Mouse (Mus musculus) neural tube, embryonic 12.5 days (tissue): ENCODE measurements around the gene Dab2. TPM values are rescaled to one million over a fixed set of nuclear protein-coding genes. Genes with fewer than 3 reads are reported as not detected.

Source experiments
- ATAC-seq: fragments of 200-750 bp; cut with Nextera tagmentation; 2 replicates; pipeline ENCODE4 v1.8.0; 2017; ENCODE audit warnings: low read depth, mild to moderate bottlenecking, moderate TSS enrichment, moderate library complexity; ENCODE audit not compliant: low FRiP score
- H3K27ac ChIP-seq: fragments of 300-500 bp; sonication (generic); 2 replicates; pipeline ENCODE4 v1.5.1; 2016
- H3K27me3 ChIP-seq: fragments of 300-500 bp; sonication (generic); replicated peaks from 2 replicates; pipeline ENCODE4 v1.6.1; 2016; ENCODE audit warnings: mild to moderate bottlenecking
- H3K36me3 ChIP-seq: fragments of 300-500 bp; sonication (generic); 2 replicates; pipeline ENCODE4 v1.6.1; 2016; ENCODE audit warnings: mild to moderate bottlenecking
- H3K4me1 ChIP-seq: fragments of 300-500 bp; sonication (generic); 2 replicates; pipeline ENCODE4 v1.6.1; 2016
- H3K4me2 ChIP-seq: fragments of 300-500 bp; sonication (generic); replicated peaks from 2 replicates; pipeline ENCODE4 v1.6.1; 2016; ENCODE audit warnings: mild to moderate bottlenecking
- H3K4me3 ChIP-seq: fragments of 300-500 bp; sonication (generic); 2 replicates; pipeline ENCODE4 v1.5.1; 2016
- H3K9ac ChIP-seq: fragments of 300-500 bp; sonication (generic); 2 replicates; pipeline ENCODE4 v1.6.1; 2016; ENCODE audit warnings: mild to moderate bottlenecking
- H3K9me3 ChIP-seq: fragments of 300-500 bp; sonication (generic); 2 replicates; pipeline ENCODE4 v1.6.1; 2016; ENCODE audit warnings: mild to moderate bottlenecking
- WGBS: fragments of 180-500 bp; shearing (Covaris S2); methylation state at CpG from one replicate; pipeline ENCODE4 v1.1.7; 2016; 5-methylcytosine and 5-hydroxymethylcytosine counted together
- polyA plus RNA-seq: library from polyadenylated mRNA; unstranded; fragments of >200 nt; fragmentation: Nextera tagmentation; extraction: Ambion mirVana; gene quantifications from 2 replicates; pipeline ENCODE4 v1.2.1, GENCODE M21; 2016

Dab2 gene
- polyA plus RNA-seq, 1 experiment from 2014 or later = 46.9 TPM

GRCm38 (mm10) chr15:6402433-6402832, 102.8 kb downstream of the Dab2 start:
- WGBS = 75% methylated on average over 2 of the region's 2 CpGs
- Histone ChIP-seq H3K4me2 (no peak overlapping the region), H3K9me3 (no peaks in the 10 kb centered on the region), H3K9ac (no peak overlapping the region), H3K27ac (no peak overlapping the region), H3K36me3 (no peaks in the 10 kb centered on the region), H3K4me3 (no peak overlapping the region), H3K4me1 (no peaks in the 10 kb centered on the region), H3K27me3 (no peaks in the 10 kb centered on the region)
- ATAC-seq = no peak

GRCm38 (mm10) chr15:6404172-6404571, 104.6 kb downstream of the Dab2 start:
- H3K27me3 ChIP-seq = no peaks in the 10 kb centered on the region
- no peaks in the 10 kb centered on the region for H3K36me3 ChIP-seq
- no peak overlapping the region for H3K9ac ChIP-seq
- no peak overlapping the region for H3K4me2 ChIP-seq
- H3K4me1 ChIP-seq = no peaks in the 10 kb centered on the region
- no peak overlapping the region for H3K27ac ChIP-seq
- no peak overlapping the region for H3K4me3 ChIP-seq
- WGBS = 82% methylated on average over 5 of the region's 5 CpGs
- no peak for ATAC-seq
- H3K9me3 ChIP-seq = no peaks in the 10 kb centered on the region

GRCm38 (mm10) chr15:6406771-6407170, 107.2 kb downstream of the Dab2 start:
- no peaks in the 10 kb centered on the region for H3K9me3 ChIP-seq
- 85% methylated on average over 6 of the region's 6 CpGs for WGBS
- ATAC-seq = no peak

GRCm38 (mm10) chr15:6409031-6409430, 109.4 kb downstream of the Dab2 start:
- no peaks in the 10 kb centered on the region for H3K4me1 ChIP-seq
- no peak overlapping the region for H3K4me3 ChIP-seq
- no peak overlapping the region for H3K9ac ChIP-seq
- H3K27me3 ChIP-seq = no peaks in the 10 kb centered on the region
- no peak for ATAC-seq
- no peaks in the 10 kb centered on the region for H3K9me3 ChIP-seq
- H3K36me3 ChIP-seq = no peaks in the 10 kb centered on the region
- no peak overlapping the region for H3K4me2 ChIP-seq
- no peak overlapping the region for H3K27ac ChIP-seq
- WGBS = 87% methylated on average over 8 of the region's 8 CpGs

More at GRCm38 (mm10) chr15:6406771-6407170, 107.2 kb downstream of the Dab2 start:
- H3K27ac ChIP-seq = no peak overlapping the region
- H3K4me3 ChIP-seq = no peak overlapping the region
- no peaks in the 10 kb centered on the region for H3K27me3 ChIP-seq
- H3K36me3 ChIP-seq = no peaks in the 10 kb centered on the region
- H3K9ac ChIP-seq = no peak overlapping the region
- H3K4me2 ChIP-seq = no peak overlapping the region
- no peaks in the 10 kb centered on the region for H3K4me1 ChIP-seq

GRCm38 (mm10) chr15:6410161-6410560, 110.6 kb downstream of the Dab2 start:
- H3K4me3 ChIP-seq = no peak overlapping the region
- ATAC-seq = no peak
- H3K9ac ChIP-seq = no peak overlapping the region
- no peak overlapping the region for H3K4me2 ChIP-seq
- H3K4me1 ChIP-seq = no peaks in the 10 kb centered on the region
- no peaks in the 10 kb centered on the region for H3K9me3 ChIP-seq
- WGBS = 95% methylated on average over 3 of the region's 3 CpGs
- H3K27ac ChIP-seq = no peak overlapping the region
- no peaks in the 10 kb centered on the region for H3K36me3 ChIP-seq
- H3K27me3 ChIP-seq = no peaks in the 10 kb centered on the region

GRCm38 (mm10) chr15:6411334-6411733, 111.7 kb downstream of the Dab2 start:
- no peak for ATAC-seq
- Histone ChIP-seq H3K4me1 (no peaks in the 10 kb centered on the region), H3K36me3 (no peaks in the 10 kb centered on the region), H3K4me2 (no peak overlapping the region), H3K9me3 (no peaks in the 10 kb centered on the region), H3K27me3 (no peaks in the 10 kb centered on the region), H3K27ac (no peak overlapping the region), H3K9ac (no peak overlapping the region), H3K4me3 (no peak overlapping the region)
- whole genome bisulfite sequencing = 91% methylated on average over 6 of the region's 6 CpGs

GRCm38 (mm10) chr15:6415317-6415716, 115.7 kb downstream of the Dab2 start:
- no peak for ATAC-seq
- H3K9ac ChIP-seq = no peak overlapping the region
- no peak overlapping the region for H3K4me2 ChIP-seq
- 94% methylated on average over 5 of the region's 5 CpGs for WGBS
- no peak overlapping the region for H3K4me3 ChIP-seq
- no peaks in the 10 kb centered on the region for H3K36me3 ChIP-seq
- no peak overlapping the region for H3K27ac ChIP-seq
- no peaks in the 10 kb centered on the region for H3K4me1 ChIP-seq
- H3K9me3 ChIP-seq = no peaks in the 10 kb centered on the region
- H3K27me3 ChIP-seq = no peaks in the 10 kb centered on the region

- 71% methylated on average over 7 of the region's 7 CpGs for WGBS
- ATAC-seq = no peak
- no peaks in the 10 kb centered on the region for H3K36me3 ChIP-seq
- H3K9ac ChIP-seq = no peak overlapping the region
- no peaks in the 10 kb centered on the region for H3K27me3 ChIP-seq
- H3K4me1 ChIP-seq = no peaks in the 10 kb centered on the region
- H3K4me3 ChIP-seq = no peak overlapping the region
- no peak overlapping the region for H3K4me2 ChIP-seq
- no peak overlapping the region for H3K27ac ChIP-seq
- H3K9me3 ChIP-seq = no peaks in the 10 kb centered on the region
These were observed 132.2 kb downstream of the Dab2 start for GRCm38 (mm10) chr15:6431777-6432176.

- no peak overlapping the region for H3K9ac ChIP-seq
- H3K27ac ChIP-seq = no peak overlapping the region
- no peak overlapping the region for H3K4me2 ChIP-seq
- ATAC-seq = no peak
- no peaks in the 10 kb centered on the region for H3K9me3 ChIP-seq
- H3K4me1 ChIP-seq = no peaks in the 10 kb centered on the region
- H3K4me3 ChIP-seq = no peak overlapping the region
- H3K27me3 ChIP-seq = no peaks in the 10 kb centered on the region
- no peaks in the 10 kb centered on the region for H3K36me3 ChIP-seq
- WGBS = 93% methylated on average over 7 of the region's 7 CpGs
These were observed 132.8 kb downstream of the Dab2 start for GRCm38 (mm10) chr15:6432411-6432810.

- H3K4me1 ChIP-seq = no peaks in the 10 kb centered on the region
- H3K4me3 ChIP-seq = no peak overlapping the region
- H3K36me3 ChIP-seq = no peaks in the 10 kb centered on the region
- no peak overlapping the region for H3K9ac ChIP-seq
- H3K27ac ChIP-seq = no peak overlapping the region
- no peak for ATAC-seq
- H3K9me3 ChIP-seq = no peaks in the 10 kb centered on the region
- 87% methylated on average over 7 of the region's 7 CpGs for WGBS
- H3K27me3 ChIP-seq = no peaks in the 10 kb centered on the region
- H3K4me2 ChIP-seq = no peak overlapping the region
These were observed 135.7 kb downstream of the Dab2 start for GRCm38 (mm10) chr15:6435281-6435680.

- 67% methylated on average over 2 of the region's 2 CpGs for WGBS
- Histone ChIP-seq H3K9me3 (no peaks in the 10 kb centered on the region), H3K27ac (no peak overlapping the region), H3K9ac (no peak overlapping the region), H3K4me2 (no peak overlapping the region), H3K36me3 (no peaks in the 10 kb centered on the region), H3K4me1 (no peaks in the 10 kb centered on the region), H3K27me3 (no peaks in the 10 kb centered on the region), H3K4me3 (no peak overlapping the region)
- ATAC-seq = no peak
These were observed 136.2 kb downstream of the Dab2 start for GRCm38 (mm10) chr15:6435773-6436172.

GRCm38 (mm10) chr15:6438685-6439084, 139.1 kb downstream of the Dab2 start:
- H3K27ac ChIP-seq = no peak overlapping the region
- no peaks in the 10 kb centered on the region for H3K4me1 ChIP-seq
- 89% methylated on average over 3 of the region's 3 CpGs for WGBS

GRCm38 (mm10) chr15:6444452-6444851, 144.9 kb downstream of the Dab2 start:
- Histone ChIP-seq H3K4me3 (no peak overlapping the region), H3K9me3 (no peaks in the 10 kb centered on the region), H3K9ac (no peak overlapping the region), H3K4me2 (no peak overlapping the region), H3K27ac (no peak overlapping the region), H3K4me1 (no peaks in the 10 kb centered on the region), H3K36me3 (no peaks in the 10 kb centered on the region), H3K27me3 (no peaks in the 10 kb centered on the region)
- ATAC-seq = no peak
- 93% methylated on average over 2 of the region's 2 CpGs for whole genome bisulfite sequencing

More at GRCm38 (mm10) chr15:6438685-6439084, 139.1 kb downstream of the Dab2 start:
- no peaks in the 10 kb centered on the region for H3K27me3 ChIP-seq
- H3K4me2 ChIP-seq = no peak overlapping the region
- H3K4me3 ChIP-seq = no peak overlapping the region
- no peak for ATAC-seq
- no peak overlapping the region for H3K9ac ChIP-seq
- H3K36me3 ChIP-seq = no peaks in the 10 kb centered on the region
- H3K9me3 ChIP-seq = no peaks in the 10 kb centered on the region
